ENCODE assay signal across 8 mouse cellular contexts in the genomic region with DNA sequence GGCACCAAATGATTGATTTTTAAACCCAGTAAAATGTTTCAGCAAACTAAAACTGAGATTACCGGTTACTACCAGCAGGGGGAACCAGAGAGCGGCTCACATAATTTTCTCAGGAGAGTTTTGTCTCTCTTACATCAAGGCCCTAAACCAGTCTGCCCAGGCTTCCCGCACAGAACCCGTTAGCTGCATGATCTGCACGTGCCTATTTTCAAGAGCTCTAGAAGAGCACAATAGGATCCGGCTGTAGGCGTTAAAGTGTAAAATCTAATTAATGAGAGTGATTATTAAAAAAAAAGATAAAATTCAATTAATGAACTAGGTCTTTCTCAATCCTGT. TPM values are rescaled to one million over a fixed set of nuclear protein-coding genes. Genes with fewer than 3 reads are reported as not detected.
DNase-seq lines count a peak whose midpoint lies in the region; ATAC-seq and TF ChIP-seq lines count a peak whose summit lies in the region.

No protein-coding gene starts in this region.

- H3K27me3 ChIP-seq in ES-Bruce4 (ENCODE audit: control insufficient read depth, insufficient read depth, low read length, poor library complexity, severe bottlenecking), result no peaks in the 10 kb centered on the region
- H3K27me3 ChIP-seq in heart, embryonic 10.5 days (ENCODE audit: insufficient read depth, poor library complexity, severe bottlenecking), result no peaks in the 10 kb centered on the region
- no peaks in the 10 kb centered on the region for H3K27me3 ChIP-seq in lung, embryonic 15.5 days

- DNase-seq in adrenal gland, adult 8-10 months, result peak; percentile 67
- DNase-seq in embryo, embryonic 11 days, result peak; percentile 76
- DNase-seq in heart, embryonic 10.5 days (ENCODE audit: low spot score), result peak; percentile 76
- DNase-seq in kidney, postnatal 36 days, result peak; percentile 55 to 81
- peak; percentile 33 for DNase-seq in retina, postnatal 7 days (ENCODE audit: low read depth, low spot score)

- no peak overlapping the region for H3K4me3 ChIP-seq in ES-Bruce4 (ENCODE audit: low read depth, low read length)
- H3K4me3 ChIP-seq in heart, embryonic 10.5 days, result no peak overlapping the region
- no peak overlapping the region for H3K4me3 ChIP-seq in lung, embryonic 15.5 days

- no peak for TF ChIP-seq EP300 in ES-Bruce4 (IDR thresholded peaks at IDR 0.05; ENCODE audit: insufficient read depth, low read depth, low read length)

- peak; percentile 83; the same call in 1 of the 2 replicates for ATAC-seq in lung, embryonic 15.5 days (ENCODE audit: borderline replicate concordance, extremely low read depth, low FRiP score, low TSS enrichment)
- ATAC-seq in erythroid progenitor cell, adult 5-6 weeks (replicated peaks; ENCODE audit: low FRiP score, poor library complexity, severe bottlenecking), result no peak

- WGBS in heart, embryonic 10.5 days, result 9% methylated on average over 7 of the region's 7 CpGs
- whole genome bisulfite sequencing in lung, embryonic 15.5 days, result 8% methylated on average over 7 of the region's 7 CpGs

- no peaks in the 10 kb centered on the region for H3K36me3 ChIP-seq in ES-Bruce4 (ENCODE audit: control insufficient read depth, insufficient read depth, low read length, poor library complexity, severe bottlenecking)
- peaks cover 15% of the 10 kb centered on the region; the same call in 1 of the 2 replicates for H3K36me3 ChIP-seq in heart, embryonic 10.5 days
- H3K36me3 ChIP-seq in lung, embryonic 15.5 days, result 0 out of 2 replicates have a peak, but pooled peaks cover 2% of the 10 kb centered on the region

- no peaks in the 10 kb centered on the region for H3K4me1 ChIP-seq in ES-Bruce4 (ENCODE audit: control insufficient read depth, insufficient read depth, low read length)
- H3K4me1 ChIP-seq in heart, embryonic 10.5 days, result peaks cover 10% of the 10 kb centered on the region
- 0 out of 2 replicates have a peak, but pooled peaks cover 3% of the 10 kb centered on the region for H3K4me1 ChIP-seq in lung, embryonic 15.5 days

- no peak for TF ChIP-seq POLR2A in ES-Bruce4 (IDR thresholded peaks at IDR 0.05; ENCODE audit: insufficient read depth, low read length)

- peak; percentile 15 for TF ChIP-seq CTCF in ES-Bruce4 (IDR thresholded peaks at IDR 0.05; ENCODE audit: low read depth, low read length)

- no peaks in the 10 kb centered on the region for H3K9me3 ChIP-seq in ES-Bruce4 (replicated peaks; ENCODE audit: control insufficient read depth, insufficient read depth, low read length, poor library complexity, severe bottlenecking)
- H3K9me3 ChIP-seq in heart, embryonic 10.5 days, result no peaks in the 10 kb centered on the region
- H3K9me3 ChIP-seq in lung, embryonic 15.5 days, result no peaks in the 10 kb centered on the region

- no peak overlapping the region for H3K27ac ChIP-seq in ES-Bruce4 (ENCODE audit: insufficient read depth, low read length)
- H3K27ac ChIP-seq in heart, embryonic 10.5 days, result no peak overlapping the region
- no peak overlapping the region for H3K27ac ChIP-seq in lung, embryonic 15.5 days

- H3K9ac ChIP-seq in ES-Bruce4 (ENCODE audit: low read depth, poor library complexity, severe bottlenecking), result no peak overlapping the region
- H3K9ac ChIP-seq in lung, embryonic 15.5 days, result no peak overlapping the region

- no peak overlapping the region for H3K4me2 ChIP-seq in lung, embryonic 15.5 days

RNA-seq across cellular contexts. Expression of gene Tspan12, which starts 57.3 kb away (rescaled TPM):
- 2.2 and 2.4 TPM in 2 replicates for polyA plus RNA-seq in ES-Bruce4 (2011; ENCODE audit: insufficient read depth, insufficient read length, low read depth, missing spikeins)
- 100 to 1,000 TPM; 147 to 176 (median 162) TPM for total RNA-seq in adrenal gland, adult 8-10 months (2022)
- 67.3 and 67.5 TPM in 2 replicates for polyA plus RNA-seq in heart, embryonic 10.5 days (2016; fragmentation: Nextera tagmentation; extraction: Ambion mirVana)
- 53.1 and 56.2 TPM in 2 replicates for polyA plus RNA-seq in lung, embryonic 15.5 days (2015; fragmentation: Nextera tagmentation; extraction: Ambion mirVana)
- total RNA-seq in erythroid progenitor cell, adult 5-6 weeks (2015; ENCODE audit: low replicate concordance), result not detected in 2 replicates
- total RNA-seq in erythroid progenitor cell, adult 5-6 weeks (2017; ENCODE audit: low replicate concordance), result not detected in 2 replicates

Comparison
In these comparisons a context has a peak if more than half of its experiments do, and no peak if none do; other contexts are left out.
1. RNA of gene Tspan12, which starts 57.3 kb away (polyA plus RNA-seq): 67.3 to 67.5 TPM in heart, embryonic 10.5 days and 53.1 to 56.2 TPM in lung, embryonic 15.5 days; 2.2 to 2.4 TPM in ES-Bruce4; every median in the first group is over 10 times any median in the second.
2. Peak in every context shown above with its lines, with median percentiles within 50 percentile points of each other: DNase-seq.